Mouse (Mus musculus) v-Abl transformed pro-B cells (cell line): ENCODE data around the gene Rmdn3.

Experiments used
- in situ Hi-C, 2 experiments: fragments of 400-800 bp; cut with MboI; formaldehyde crosslinking; loops; one replicate each; pipeline ENCODE4 v1.15.1; 2025; ENCODE audit not compliant: unreplicated experiment in 2 of 2

The Rmdn3 gene

DNA sequence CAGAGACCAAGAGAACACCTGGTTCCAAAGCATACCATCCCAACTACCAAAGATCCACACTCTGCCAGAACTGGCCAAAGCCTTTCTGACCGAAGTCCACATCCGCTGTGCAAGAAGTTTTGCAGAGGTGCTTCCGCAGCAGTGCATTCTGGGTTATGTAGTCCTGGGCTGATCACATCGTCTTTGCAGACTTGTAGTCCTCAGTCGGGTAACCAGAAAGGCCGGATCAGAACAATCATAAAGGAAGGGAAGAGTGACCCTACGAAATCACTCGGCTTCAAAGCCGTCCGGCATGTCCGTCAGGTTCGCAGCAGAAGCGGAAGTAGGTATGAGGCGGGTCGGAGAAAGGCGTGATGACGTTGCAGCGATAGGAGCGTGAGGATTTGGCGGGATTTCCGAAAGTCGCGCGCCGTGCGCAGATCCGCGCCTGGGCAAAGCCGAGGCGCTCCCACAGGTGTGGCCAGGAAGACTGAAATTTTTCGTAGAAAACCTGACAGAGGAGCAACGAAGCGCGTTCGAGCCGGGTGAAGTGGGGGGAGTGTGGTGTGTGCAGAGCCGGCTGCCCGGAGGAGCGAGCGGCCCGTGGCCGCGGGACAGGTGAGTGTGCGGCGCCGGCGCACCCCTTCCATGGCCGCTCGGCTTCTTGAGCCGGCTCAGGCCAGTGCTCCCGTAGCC lies 44.3 kb downstream of the Rmdn3 start, which contains the start of gene Rad51:
TSS of gene Rad51 (plus strand) at position 356 of the 675 bp plus-strand sequence.
- in situ Hi-C loops, result no loop called here

DNA sequence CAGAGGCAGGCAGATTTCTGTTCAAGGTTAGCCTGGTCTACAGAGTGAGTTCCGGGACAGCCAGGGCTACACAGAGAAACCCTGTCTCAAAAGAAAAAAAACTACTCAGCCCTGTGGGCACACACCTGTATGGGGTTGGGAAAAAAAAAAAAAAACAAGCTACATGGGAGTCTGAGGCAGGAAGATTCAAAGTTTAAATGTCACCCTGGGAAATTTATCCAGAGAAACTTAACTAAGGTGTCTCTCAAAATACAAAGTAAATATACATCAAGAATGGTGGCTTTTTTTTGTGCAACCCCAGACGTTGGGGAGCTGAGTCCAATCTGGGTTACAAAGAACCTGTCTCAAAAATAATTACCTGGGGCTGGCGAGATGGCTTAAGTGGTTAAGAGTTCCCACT lies 45.8 kb downstream of the Rmdn3 start:
- in situ Hi-C loops, result no loop called here

DNA sequence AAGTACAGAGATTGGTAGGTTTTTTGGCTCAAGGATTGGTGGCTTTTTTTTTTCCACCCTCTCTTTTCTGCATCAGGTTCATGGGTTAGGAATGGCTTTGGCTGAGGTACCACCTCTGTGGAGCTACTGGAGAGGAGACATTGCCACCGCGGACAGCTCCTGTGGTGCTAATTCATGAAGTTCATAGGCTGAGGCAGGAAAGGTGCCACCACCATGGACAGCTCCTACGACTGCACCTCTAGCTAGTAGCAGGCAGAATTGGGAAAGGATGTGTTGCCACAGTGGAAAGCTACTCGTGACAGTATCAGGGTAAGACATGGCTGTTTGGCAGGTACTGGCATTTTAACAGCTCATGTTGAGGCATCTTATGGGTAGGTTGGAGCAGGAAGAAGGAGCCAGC lies 48.3 kb downstream of the Rmdn3 start:
- in situ Hi-C loops, result no loop called here

DNA sequence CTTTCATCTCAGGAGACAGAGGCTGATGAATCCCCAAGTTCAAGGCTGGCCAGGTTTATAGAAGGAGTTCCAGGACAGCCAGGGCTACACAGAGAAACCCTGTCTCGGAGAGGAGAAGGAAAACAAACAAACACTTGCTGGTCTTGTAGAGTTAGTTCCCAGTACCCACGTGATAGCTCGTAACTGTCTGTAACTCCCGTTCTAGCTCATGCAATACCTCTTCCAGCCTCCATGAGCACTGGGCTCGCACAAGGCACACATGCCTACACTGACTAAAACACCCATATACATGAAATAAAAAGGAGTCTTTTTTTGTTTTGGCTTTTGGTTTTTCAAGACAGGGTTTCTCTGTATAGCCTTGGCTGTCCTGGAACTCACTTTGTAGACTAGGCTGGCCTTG lies 50.3 kb downstream of the Rmdn3 start:
- in situ Hi-C loops, result no loop called here

DNA sequence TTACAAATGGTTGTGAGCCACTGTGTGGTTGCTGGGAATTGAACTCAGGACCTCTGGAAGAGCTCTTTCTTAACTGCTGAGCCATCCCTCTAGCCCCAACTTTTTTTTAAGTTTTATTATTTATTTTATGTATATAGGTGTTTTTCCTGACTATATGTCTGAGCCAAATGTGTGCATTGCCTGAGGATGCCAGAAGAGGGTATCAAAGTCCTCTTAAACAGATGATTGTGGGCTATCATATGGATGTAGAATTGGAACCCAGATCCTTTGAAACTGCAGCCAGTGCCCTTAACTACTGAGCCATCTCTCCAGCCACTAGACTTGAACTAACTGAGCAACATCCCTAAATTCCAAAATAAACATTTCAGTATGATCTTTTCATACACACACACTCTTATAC lies 55.3 kb downstream of the Rmdn3 start:
- in situ Hi-C loops, result loop anchor here (5.0 kb wide), 2 partner anchors 86 to 334 kb away; no protein-coding TSS in a partner anchor
